ENCODE assay signal across 19 mouse cellular contexts in the genomic region with DNA sequence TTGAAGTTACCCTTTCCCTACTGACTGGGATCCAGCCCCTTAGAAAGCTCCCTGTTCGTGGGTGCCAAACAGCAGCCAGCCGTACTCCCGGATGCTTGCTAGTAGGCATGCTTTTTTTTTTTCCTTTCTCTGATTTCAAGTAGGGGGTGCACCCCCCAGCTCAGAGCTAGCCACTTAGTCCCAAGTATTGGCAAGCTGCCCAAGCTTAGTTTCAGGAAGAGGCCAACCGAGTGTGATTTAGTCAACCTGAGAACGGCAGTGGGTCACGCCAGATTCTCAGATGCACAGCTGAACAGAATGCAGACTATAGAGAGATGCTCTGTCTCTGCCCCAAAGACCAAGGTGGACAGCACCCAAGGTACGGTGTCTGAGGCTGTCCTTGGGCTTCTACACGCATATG. TPM values are rescaled to one million over a fixed set of nuclear protein-coding genes. Genes with fewer than 3 reads are reported as not detected.
DNase-seq lines count a peak whose midpoint lies in the region; ATAC-seq and TF ChIP-seq lines count a peak whose summit lies in the region.
"Had no signal": no experiment of that assay in that cellular context is flagged by ENCODE, and none has a peak within 500 bp of the region (broad histone marks: within the 10 kb centered on the region; RNA-seq: fewer than 3 reads in every experiment).

No protein-coding gene starts in this region.

- TF ChIP-seq CTCF in kidney, adult 2 months (conservative IDR thresholded peaks at IDR 0.05; ENCODE audit: insufficient read depth, insufficient read length, low read depth, low read length), result no peak
- TF ChIP-seq CTCF in brain, embryonic 14.5 days (IDR thresholded peaks at IDR 0.05; ENCODE audit: borderline replicate concordance, extremely low read depth, insufficient read depth, insufficient read length), result no peak
- TF ChIP-seq CTCF in lung, postnatal 0 days (IDR thresholded peaks at IDR 0.05), result no peak

- H3K4me3 ChIP-seq in kidney, adult 2 months (ENCODE audit: insufficient read depth, low read depth, low read length), result no peak overlapping the region
- no peak overlapping the region for H3K4me3 ChIP-seq in lung, postnatal 0 days (ENCODE audit: low read depth, low read length)
- H3K4me3 ChIP-seq: embryonic facial prominence, embryonic 12.5 days; forebrain, embryonic 13.5 days; intestine, embryonic 15.5 days; liver, embryonic 13.5 days; megakaryocyte, embryonic 14.5 days; neural tube, embryonic 13.5 days had no signal

- WGBS in kidney, adult 2 months, result 28% methylated on average over 8 of the region's 8 CpGs
- 23% methylated on average over 8 of the region's 8 CpGs for WGBS in lung, postnatal 0 days

- H3K4me2 ChIP-seq in lung, postnatal 0 days (replicated peaks; ENCODE audit: low read depth, low read length), result no peak overlapping the region
- H3K4me2 ChIP-seq: embryonic facial prominence, embryonic 12.5 days; forebrain, embryonic 13.5 days; intestine, embryonic 15.5 days; liver, embryonic 13.5 days; neural tube, embryonic 13.5 days had no signal

- no peaks in the 10 kb centered on the region for H3K27me3 ChIP-seq in kidney, adult 2 months (replicated peaks; ENCODE audit: control insufficient read depth, insufficient read depth, low read length)
- H3K27me3 ChIP-seq in lung, postnatal 0 days (replicated peaks; ENCODE audit: insufficient read depth, low read length), result no peaks in the 10 kb centered on the region
- H3K27me3 ChIP-seq: embryonic facial prominence, embryonic 12.5 days; forebrain, embryonic 13.5 days; intestine, embryonic 15.5 days; liver, embryonic 13.5 days; neural tube, embryonic 13.5 days had no signal

- no peaks in the 10 kb centered on the region for H3K4me1 ChIP-seq in kidney, adult 2 months (ENCODE audit: control insufficient read depth, insufficient read depth, low read length)
- H3K4me1 ChIP-seq in lung, postnatal 0 days (ENCODE audit: insufficient read depth, low read depth, low read length), result no peaks in the 10 kb centered on the region
- H3K4me1 ChIP-seq: intestine, embryonic 15.5 days; liver, embryonic 13.5 days had no signal

- H3K9me3 ChIP-seq in lung, postnatal 0 days (ENCODE audit: low read length), result no peaks in the 10 kb centered on the region
- H3K9me3 ChIP-seq: embryonic facial prominence, embryonic 12.5 days; forebrain, embryonic 13.5 days; intestine, embryonic 15.5 days; liver, embryonic 13.5 days; neural tube, embryonic 13.5 days had no signal

- peak; percentile 43 for DNase-seq in kidney, postnatal 10 days
- DNase-seq in kidney, adult 2 months, result no peak
- DNase-seq in Muller cell, postnatal 12 days (ENCODE audit: inconsistent ontology term), result peak; percentile 16
- DNase-seq in brain, embryonic 14.5 days (ENCODE audit: low read depth), result peak; percentile 57
- DNase-seq in lung, postnatal 0 days (ENCODE audit: low spot score), result peak; percentile 41
- no peak for DNase-seq in frontal cortex, postnatal 14 days (ENCODE audit: low spot score in 2 of 2)
- DNase-seq in left cerebral cortex, postnatal 36 days (ENCODE audit: low spot score in 2 of 2), result no peak
- DNase-seq: cerebellum, postnatal 14 days; layer of hippocampus, adult 9-11 months; liver, embryonic 13.5 days; spleen, adult 18-20 months; thymus, postnatal 14 days had no signal

- intact Hi-C loops in left cerebral cortex, postnatal 36 days (cut with DNase I), result no loop called here

- TF ChIP-seq EP300 in lung, postnatal 0 days (IDR thresholded peaks at IDR 0.05), result no peak

- TF ChIP-seq POLR2A in kidney, adult 2 months (IDR thresholded peaks at IDR 0.05; ENCODE audit: low read depth, low read length), result no peak
- no peak for TF ChIP-seq POLR2A in brain, embryonic 14.5 days (IDR thresholded peaks at IDR 0.05; ENCODE audit: borderline replicate concordance, extremely low read depth, insufficient read depth, insufficient read length, poor library complexity, severe bottlenecking)

- no peak overlapping the region for H3K27ac ChIP-seq in kidney, adult 2 months (ENCODE audit: insufficient read depth, low read depth, low read length)
- no peak overlapping the region for H3K27ac ChIP-seq in lung, postnatal 0 days (ENCODE audit: low read length)
- H3K27ac ChIP-seq: forebrain, embryonic 13.5 days; intestine, embryonic 15.5 days; liver, embryonic 13.5 days; neural tube, embryonic 13.5 days; stomach, postnatal 0 days had no signal

- no peak overlapping the region for H3K9ac ChIP-seq in lung, postnatal 0 days (replicated peaks; ENCODE audit: low read depth)
- H3K9ac ChIP-seq: embryonic facial prominence, embryonic 12.5 days; forebrain, embryonic 13.5 days; intestine, embryonic 15.5 days; liver, embryonic 13.5 days; neural tube, embryonic 13.5 days had no signal

- peak; percentile 30; the same call in 1 of the 2 replicates for ATAC-seq in lung, postnatal 0 days
- ATAC-seq: activated CD4-positive, CD25-positive, alpha-beta regulatory T cell, adult 4 months; forebrain, embryonic 13.5 days; intestine, embryonic 15.5 days had no signal

- H3K36me3 ChIP-seq in kidney, adult 2 months (ENCODE audit: control insufficient read depth, insufficient read depth, low read length), result no peaks in the 10 kb centered on the region
- H3K36me3 ChIP-seq in lung, postnatal 0 days (ENCODE audit: insufficient read depth, low read length), result no peaks in the 10 kb centered on the region; the same call in 1 of the 2 replicates
- H3K36me3 ChIP-seq: embryonic facial prominence, embryonic 12.5 days; intestine, embryonic 15.5 days had no signal

RNA-seq across cellular contexts. Expression of gene Ntpcr, which starts 21.1 kb away (rescaled TPM):
- polyA plus RNA-seq in kidney, adult 2 months (2012; rRNA removed), result 23.4 and 27.6 TPM in 2 replicates
- polyA plus RNA-seq in brain, embryonic 14.5 days (2012; rRNA removed), result 27.9 and 30.4 TPM in 2 replicates
- 31.2 and 34.0 TPM in 2 replicates for polyA plus RNA-seq in lung, postnatal 0 days (2015; fragmentation: Nextera tagmentation; extraction: Ambion mirVana)
- 10 to 100 TPM; 23.1 to 23.8 TPM for total RNA-seq in left cerebral cortex, postnatal 36 days (2021)

Comparison
In these comparisons a context has a peak if more than half of its experiments do, and no peak if none do; other contexts are left out.
1. DNase-seq: peak in kidney, postnatal 10 days (single experiment), Muller cell, postnatal 12 days (single experiment), brain, embryonic 14.5 days (single experiment) and lung, postnatal 0 days (single experiment); none in kidney, adult 2 months (single experiment), frontal cortex, postnatal 14 days (0 of 2) and left cerebral cortex, postnatal 36 days (0 of 2).